Mouse (Mus musculus) MEL-GATA-1-ER (cell line): ENCODE data around the gene 4921517D22Rik.

Source experiments
- DNase-seq: peaks from one replicate; pipeline ENCODE4 v3.0.0-alpha.2; 2012; ENCODE audit warnings: low read depth; ENCODE audit errors: extremely low read depth

4921517D22Rik gene

DNA sequence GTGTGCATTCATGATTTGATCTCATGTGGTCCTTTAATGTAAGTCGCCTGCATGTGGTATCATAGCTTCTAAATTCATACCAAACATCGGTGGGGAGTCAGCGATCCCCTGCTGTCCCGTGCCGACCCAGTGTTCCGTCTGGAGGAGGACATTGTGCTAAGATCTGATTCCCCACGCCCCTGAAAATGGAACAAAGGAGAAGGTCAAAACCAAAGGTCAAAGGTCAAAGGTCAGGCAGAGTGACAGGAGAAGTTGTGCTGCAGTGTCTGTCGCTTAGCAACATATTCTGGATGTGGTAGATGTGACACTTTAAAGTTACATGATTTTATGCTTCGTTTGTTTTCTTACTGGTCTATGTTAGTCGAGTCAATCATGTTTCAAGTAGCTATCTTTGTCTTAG is 2.4 kb downstream of the 4921517D22Rik start:
- DNase-seq = no peak

DNA sequence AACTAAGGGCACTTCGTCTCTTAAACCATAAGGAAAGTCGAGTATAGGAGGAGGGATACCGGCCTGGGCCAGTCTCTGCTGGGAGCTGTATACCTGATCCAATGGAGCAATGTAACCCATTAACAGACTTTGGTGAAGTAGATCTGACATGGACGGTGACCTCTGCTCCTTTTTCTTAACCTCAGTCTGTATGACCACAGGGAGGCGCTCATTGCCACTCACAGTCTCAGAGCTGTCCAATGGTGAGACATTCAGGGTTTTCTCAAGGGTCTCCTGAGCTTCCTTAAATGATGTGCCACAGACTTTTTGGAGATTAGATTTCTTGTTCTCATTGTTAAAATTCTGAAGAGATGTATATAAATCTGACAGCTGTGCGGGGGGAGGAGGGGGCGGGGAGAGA is 3.3 kb downstream of the 4921517D22Rik start:
- DNase-seq = no peak

DNA sequence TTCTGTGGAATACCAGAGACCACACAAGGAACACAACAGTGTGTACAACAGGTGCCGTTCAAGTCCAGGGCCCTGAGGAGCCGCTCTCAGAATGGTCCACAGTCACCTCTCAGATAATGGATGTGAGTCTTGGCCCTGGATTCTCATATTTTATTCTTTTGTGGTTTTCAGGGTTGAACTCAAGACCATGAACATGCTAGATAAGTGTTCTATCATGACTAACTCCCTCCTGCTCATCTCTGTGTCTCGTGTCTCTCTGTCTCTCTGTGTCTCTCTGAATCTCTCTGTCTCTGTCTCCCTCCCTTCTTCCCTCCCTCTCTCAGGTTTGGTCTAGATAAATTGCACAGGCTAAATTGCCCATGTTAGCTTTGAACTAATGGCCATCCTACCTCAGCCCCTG is 4.1 kb downstream of the 4921517D22Rik start:
- DNase-seq = no peak

DNA sequence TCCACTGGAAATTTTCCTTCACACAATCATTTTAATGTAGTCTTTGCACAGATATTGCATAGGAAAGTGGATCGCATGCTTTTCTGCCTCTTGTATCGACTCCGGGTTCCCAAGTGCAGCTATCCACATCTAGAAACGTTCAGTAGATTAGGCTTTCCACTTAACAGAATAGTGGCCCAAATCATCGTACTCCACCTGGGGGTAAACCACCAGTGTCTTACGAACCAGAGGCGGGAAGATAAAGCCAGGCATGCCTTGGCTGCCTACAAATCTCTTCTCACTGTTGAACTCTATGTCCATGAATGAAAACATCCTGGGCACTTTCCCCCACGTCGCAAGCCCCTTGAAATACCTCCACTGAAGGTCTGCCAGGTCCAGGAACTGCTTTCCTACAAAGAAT is 4.6 kb downstream of the 4921517D22Rik start:
- no peak for DNase-seq

DNA sequence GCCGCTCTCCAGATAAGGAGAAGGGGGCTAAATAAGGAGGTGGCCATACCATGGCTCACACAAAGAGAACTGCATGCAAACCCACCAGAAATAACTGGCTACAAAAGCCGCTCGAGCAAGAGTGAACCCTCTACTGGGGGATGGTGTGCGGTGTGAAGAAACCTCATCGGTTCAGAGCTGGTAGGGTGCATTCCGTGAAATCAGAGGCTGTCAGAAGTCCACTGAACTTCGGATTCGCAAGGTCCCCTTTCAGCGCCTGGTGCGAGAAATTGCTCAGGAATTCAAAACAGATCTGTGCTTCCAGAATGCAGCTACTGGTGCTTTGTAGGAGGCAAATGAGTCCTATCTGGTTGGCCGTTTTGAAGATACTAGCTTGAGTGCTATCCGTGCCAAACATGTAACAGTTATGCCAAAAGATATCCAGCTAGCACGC is 5.6 kb downstream of the 4921517D22Rik start:
- no peak for DNase-seq

DNA sequence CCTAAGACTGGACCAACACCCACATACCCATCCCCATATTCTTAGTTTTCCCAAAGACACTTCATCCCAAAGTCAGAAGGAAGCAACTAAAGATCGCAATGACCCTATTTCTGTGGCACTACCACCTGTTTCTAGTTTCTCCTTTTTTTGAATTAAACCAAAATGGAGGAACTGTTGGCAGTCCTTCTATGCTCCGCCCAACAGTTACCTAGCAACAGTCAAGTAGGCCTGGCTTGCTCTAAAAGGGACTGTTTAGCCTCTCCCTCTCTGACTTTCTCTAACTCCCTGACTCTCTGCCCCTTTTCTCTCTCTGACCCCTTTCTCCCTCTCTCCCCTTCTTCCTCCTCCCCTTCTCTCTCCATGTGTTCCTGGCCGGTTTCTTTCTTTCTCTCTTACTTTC is 8.7 kb downstream of the 4921517D22Rik start:
- no peak for DNase-seq

DNA sequence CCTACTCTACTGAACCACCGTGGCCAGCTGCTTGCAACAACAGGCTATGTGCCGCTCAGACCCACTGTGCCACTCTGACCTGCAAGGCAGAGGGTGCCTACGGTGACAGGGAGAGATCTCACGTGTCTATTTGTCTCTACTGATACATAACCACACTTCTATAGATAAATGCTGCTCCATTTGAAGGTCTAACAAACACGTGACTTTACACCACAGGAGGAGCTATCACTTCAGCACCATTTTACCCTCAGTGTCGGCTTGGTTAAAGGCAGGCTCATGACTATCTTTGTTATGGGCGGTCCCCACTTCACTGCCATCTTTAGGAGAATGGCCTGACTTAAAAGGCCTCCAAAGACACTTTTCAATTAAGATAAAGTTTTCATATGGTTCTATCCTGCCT is 11.3 kb downstream of the 4921517D22Rik start:
- DNase-seq = peak; percentile 70

DNA sequence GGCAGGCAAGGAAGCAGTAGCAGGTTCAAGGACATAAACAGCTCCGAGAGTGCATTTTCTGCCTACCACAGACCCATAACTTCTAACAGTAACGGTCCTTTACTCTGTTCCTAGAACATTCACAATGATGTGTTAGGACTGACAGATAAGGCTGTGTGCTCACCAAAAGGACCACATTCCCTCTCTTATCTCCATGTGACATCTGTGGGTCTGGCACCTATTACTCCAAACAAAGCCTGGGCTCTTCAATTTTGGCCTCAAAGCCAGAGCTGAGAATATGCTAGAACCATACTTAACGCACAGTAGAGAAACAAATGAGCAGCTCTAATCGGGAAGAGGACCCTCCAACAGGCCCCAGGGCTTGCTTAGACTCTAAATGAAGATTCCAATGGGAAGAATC is 14.0 kb downstream of the 4921517D22Rik start:
- DNase-seq = no peak

DNA sequence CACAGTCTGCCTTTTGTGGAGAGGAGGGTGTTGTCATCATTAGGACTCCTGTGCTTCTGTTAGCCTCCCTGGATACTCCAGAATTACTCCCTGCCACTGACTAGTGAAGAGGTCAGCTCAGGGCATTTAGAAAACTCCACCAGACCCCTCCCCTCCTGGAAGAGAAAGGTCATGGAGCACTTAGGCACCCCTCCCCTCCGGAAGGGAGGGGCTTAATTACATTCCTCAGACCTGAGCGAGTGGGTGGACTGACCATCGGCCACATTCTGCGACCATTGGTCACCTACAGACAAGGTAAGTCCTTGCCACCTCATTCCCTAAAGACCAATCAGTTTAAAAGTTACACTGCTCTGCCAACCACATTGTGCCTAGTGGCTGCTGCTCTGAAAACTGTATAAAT is 14.6 kb downstream of the 4921517D22Rik start:
- no peak for DNase-seq

DNA sequence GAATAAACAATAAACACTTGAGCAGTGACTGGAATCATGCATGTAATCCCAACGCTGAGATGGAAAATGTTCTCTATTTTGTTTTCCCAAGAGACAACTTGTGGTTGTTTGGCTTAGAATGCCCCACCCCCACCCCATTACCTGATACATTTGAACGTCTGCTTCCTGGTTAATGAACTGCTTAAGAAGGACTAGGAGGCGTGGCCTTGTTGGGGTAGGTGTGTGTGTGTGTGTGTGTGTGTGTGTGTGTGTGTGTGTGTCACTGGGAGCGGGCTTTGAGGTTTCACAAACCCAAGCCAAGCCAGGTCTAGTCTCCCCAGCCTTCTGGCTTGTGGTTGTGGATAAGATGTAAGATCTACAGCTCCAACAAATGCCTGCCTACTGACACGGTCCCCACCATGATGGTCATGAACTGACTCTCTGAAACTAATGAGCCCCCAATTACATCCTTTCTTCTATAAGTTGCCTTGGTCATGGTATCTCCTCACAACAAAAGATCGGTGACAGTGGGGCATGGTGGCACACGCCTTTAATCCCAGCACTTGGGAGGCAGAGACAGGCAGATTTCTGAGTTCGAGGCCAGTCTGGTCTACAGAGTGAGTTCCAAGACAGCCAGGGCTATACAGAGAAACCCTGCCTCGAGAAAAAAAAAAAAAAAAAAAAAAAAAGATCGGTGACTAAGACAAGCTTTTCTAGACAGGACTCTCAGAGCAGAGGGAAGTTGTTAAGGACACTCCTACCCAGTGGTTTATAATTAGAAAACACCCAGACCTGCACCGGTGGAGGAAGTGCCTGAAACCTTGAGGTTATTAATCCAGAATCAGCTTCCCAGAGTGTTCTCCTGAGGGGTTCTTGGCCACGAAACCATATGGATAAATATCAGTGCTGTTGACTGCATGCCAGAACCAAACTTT is 17.3 kb downstream of the 4921517D22Rik start:
- DNase-seq = peak; percentile 72

DNA sequence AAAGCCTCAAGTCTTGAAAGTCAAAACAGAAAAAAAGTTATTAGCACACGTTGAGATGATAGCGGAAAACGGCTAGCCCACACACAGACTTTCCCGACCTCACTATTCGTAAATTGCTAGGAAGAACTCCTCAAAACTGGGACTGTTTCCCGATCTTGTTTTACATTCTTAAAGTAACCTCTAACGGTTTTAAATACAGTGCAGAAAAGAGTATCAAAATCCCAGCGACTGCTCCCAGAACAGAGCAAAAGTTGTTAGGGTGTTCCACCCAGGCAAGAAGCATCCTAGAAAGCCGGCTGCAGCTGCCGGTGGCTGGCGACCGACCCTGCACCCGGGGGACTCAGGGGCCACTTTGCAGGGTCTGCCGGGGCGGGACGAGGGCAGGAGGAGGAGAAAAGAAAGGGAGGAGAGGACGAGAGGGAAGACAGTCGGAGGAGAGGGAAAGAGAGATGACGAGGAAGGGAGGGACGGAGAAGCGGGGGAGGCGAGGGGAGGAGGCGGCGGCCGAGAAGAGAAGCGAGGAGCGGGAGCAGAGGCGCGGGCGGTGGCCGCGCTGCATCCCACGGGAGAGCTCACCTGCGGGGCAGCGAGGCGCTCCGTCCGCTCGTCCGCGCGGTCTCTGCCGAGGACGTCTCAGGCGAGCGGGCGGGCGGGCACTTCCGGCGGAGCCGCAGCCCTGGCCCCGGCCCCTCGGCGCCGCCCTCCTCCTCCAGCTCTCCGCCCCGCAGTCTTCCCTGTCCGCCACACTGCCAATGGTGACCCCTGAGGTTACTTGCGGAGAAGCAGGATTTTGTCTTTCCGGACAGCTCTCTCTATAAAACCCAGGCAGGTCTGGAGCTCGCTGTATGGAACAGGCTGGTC is 18.5 kb downstream of the 4921517D22Rik start, which contains the start of gene Golm1:
TSS of gene Golm1 (minus strand) at position 661 of the 861 bp plus-strand sequence.
- DNase-seq = no peak

DNA sequence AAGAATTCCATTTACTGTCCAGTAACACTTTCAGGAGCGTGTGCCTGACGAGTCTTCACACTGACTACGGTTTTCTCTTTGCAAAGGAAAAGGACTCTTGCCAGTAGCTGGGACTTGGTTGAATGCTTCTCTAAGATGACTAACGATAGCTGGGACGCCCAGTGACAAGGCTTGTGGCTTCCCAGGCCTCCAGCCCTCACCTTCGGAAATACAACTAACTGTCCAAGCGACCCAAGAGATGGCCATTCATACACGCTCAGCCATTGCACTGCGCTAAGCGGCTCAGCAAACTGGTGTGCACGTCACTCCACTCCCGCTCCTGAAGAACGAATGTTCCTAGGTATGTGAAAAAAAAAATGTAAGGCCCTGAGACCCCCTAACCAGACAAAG is 19.2 kb downstream of the 4921517D22Rik start:
- DNase-seq = no peak

DNA sequence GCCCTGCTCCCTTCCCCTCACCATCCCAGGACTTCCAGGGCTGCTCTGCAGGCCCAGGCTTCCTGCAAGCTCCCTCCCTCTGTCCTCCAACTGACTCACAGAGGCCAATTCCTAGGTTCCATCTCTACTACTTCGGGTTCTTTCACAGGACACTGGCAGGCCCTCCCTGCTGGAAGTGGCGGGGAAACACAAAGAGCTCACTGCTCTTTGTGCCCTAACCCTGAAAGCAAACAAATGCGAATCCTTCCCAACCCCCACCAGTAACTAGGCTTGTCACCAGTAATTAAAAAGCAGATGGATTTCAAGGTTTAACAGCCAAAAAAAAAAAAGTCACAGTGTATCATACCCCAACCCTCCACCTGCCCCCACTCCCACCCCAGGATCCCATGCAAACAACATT is 19.7 kb downstream of the 4921517D22Rik start:
- DNase-seq = no peak

DNA sequence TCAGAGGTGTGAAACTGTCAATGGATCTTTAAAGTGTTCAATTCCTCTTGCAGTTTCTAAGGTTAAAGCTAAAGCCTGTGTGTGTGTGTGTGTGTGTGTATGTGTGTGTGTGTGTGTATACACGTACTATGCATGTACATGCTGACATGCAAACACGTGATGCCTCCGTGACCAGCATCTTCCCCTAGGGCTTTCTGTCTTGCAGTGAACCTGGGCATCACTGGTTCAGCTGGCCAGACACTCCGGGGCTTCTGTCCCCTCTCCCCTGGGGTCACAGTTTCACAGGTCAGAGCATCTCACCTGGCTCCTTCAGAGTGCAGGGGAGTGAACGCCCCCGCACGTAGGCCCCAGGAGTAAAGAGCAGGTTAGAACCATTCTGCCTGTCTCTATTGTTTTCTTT is 20.3 kb downstream of the 4921517D22Rik start:
- no peak for DNase-seq

DNA sequence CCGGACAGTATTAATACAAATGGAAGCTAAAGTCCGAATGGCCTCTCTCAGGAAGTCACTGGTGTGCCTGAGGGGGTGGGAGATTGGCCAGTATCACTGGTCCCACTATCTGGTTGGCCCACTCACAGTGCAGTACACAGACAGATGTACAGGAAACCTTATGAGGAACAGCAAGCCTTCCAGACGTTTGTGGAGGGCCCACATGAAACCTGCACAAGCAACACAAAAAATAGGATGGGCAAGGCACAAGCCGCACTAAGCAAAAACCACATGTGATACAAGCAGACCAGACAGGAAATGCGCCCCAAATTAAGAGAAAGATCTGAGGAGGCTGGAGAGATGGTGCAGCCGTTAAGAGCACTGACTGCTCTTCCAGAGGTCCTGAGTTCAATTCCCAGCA is 21.7 kb downstream of the 4921517D22Rik start:
- peak; percentile 69 for DNase-seq

DNA sequence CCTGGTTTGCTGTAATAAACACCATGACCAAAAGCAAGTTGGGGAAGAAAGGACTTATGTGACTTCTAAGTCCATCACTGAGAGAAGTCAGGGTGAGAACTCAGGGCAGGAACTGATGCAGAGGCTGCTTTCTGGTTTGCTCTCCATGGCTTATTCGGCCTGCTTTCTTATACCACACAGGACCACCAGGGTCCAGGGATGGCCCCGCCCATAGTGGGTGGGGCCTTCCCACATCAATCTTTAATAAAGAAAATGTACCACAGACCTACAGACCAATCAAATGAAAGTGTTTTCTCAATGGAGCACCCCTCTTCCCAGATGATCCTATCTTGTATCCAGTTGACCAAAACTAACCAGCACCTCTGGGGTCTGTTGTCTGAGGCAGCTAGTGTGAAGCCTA is 22.4 kb downstream of the 4921517D22Rik start:
- no peak for DNase-seq

DNA sequence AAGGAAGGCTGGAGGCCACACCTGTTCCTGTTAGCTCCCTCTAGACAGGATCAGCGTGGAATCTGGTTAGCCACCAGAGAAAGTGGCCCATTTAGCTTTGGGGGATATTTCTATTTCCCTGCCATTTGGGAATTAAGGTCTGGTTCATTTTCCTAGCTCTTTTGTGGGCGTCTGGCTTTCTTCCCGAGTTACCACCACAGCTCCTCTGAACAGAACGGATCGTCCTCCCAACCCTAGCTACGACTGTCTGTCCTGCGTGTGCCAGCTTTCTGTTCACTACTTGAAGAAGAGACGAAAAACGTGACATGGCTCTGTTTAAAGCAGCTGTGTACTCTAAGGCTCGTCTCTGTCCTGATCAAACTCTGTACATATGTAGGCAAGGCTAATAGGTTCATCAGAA is 24.0 kb downstream of the 4921517D22Rik start:
- DNase-seq = no peak

DNA sequence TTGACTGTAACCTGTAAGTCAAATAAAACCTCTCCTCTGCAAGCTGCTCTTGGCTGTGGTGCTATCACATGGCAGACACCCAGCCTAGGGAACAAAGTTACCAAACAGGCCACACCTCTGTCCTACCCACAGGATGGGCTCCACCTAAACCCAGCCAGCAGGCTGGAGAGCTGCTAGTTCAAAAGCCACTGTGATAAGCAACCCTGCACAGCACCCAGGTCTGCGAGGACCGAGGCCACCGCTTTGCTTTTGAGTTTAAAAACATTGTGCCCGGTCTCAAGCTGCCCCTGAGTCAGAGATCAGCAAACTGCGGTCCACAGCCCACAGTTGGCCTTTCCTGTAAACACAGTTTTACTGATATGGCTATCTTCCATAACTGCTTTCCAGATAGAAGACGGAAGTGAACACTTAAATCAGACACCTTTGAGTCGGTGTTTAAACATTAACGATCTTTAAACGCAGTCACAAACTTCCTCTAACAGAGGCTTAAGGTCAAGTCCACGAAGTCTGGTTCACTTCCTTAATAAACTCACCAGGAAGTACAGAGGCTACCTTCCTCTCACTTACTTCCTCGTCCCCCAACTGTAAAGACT is 25.3 kb downstream of the 4921517D22Rik start:
- DNase-seq = peak; percentile 83

DNA sequence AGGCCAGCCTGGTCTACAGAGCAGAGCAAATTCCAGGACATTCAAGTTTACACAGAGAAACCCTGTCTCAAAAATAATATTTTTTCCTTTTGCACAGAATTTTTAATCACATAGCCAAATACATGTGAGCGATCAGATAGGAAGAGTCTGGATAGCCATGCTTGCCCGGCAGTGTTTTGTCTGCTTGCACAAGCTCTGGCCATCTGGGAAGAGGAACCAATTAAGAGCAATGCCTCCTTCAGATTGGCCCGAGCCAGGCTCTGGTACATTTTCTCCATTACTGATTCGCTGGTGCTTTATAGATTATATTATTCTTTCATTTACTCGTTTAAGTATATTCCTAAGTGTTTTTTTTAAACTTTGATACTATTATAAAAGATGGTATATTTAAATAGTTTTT is 26.1 kb downstream of the 4921517D22Rik start:
- DNase-seq = no peak

DNA sequence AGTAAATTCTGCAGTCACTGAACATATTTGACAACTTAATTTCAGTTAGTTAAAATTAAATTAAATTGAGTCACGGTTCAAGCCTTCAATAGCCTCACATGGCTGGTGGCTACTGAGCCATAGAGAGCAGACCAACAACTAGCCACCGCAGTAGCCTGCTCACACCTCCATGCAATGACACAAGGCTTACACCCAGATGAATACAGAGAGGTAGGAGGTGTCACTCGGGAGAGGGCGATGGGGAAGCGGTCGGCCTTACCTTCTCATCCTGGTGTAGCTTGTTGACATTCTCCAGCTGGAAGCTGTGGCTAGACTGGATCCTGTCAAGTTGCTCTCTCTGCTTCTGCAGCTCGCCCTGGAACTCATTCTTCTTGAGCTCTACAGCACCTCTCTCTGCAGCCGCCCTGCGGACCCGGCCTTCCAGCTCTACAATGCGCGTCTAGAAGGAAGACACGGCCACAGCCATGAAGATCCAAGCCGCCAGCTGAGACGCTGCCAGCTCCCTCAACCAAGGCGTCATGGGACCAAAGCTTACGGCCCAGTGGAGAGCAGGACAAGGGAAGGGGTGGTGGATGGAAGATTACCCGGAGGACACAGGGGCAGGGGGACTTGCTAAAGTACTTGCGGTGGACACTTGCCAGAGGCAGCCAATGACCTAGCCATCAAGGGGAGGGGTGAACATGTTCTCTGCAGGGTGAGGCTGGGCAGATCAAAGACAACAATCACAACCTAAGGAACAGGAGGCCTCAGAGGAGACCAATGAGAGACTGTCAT is 29.8 kb downstream of the 4921517D22Rik start:
- no peak for DNase-seq

DNA sequence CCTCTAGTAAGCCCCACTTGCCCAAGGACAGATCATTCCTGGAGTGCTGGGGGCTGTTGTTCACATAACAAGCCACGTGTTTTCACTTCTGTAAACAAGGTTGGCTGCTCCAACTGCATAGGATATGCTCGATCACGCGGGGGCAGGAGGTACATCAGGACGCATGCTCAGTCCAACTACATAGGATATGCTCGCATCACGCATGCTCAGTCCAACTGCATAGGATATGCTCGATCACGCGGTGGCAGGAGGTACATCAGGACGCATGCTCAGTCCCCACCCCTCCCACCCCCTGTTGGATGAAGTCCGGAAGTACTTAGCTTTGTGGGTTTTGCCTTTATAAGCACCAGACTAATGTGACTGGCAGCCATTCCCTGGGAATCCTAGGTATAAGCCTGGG is 31.9 kb downstream of the 4921517D22Rik start:
- DNase-seq = no peak
